Mouse (Mus musculus): ENCODE measurements around the gene Stum. TPM values are rescaled to one million over a fixed set of nuclear protein-coding genes. Genes with fewer than 3 reads are reported as not detected.

Stum gene
- polyA plus RNA-seq, 1 experiment, result 0.28 TPM

- no peak overlapping the region for H3K4me3 ChIP-seq (ENCODE audit: insufficient read depth, low read depth, low read length)
- H3K4me1 ChIP-seq (ENCODE audit: control insufficient read depth, insufficient read depth, insufficient read length, low read length), result peaks cover 52% of the 10 kb centered on the region
- H3K27ac ChIP-seq (replicated peaks; ENCODE audit: low read depth, low read length), result peak overlapping the region; percentile 97
These were observed 74.5 kb downstream of the Stum start for GRCm38 (mm10) chr1:180408832-180409231.

GRCm38 (mm10) chr1:180407727-180408719 is 75.3 kb downstream of the Stum start:
- peak overlapping the region; percentile 97 for H3K27ac ChIP-seq (replicated peaks; ENCODE audit: low read depth, low read length)
- H3K4me1 ChIP-seq (ENCODE audit: control insufficient read depth, insufficient read depth, insufficient read length, low read length), result peaks cover 60% of the 10 kb centered on the region
- H3K4me3 ChIP-seq (ENCODE audit: insufficient read depth, low read depth, low read length), result no peak overlapping the region

- peak overlapping the region; percentile 97 for H3K27ac ChIP-seq (replicated peaks; ENCODE audit: low read depth, low read length)
- peak overlapping the region; percentile 18; the same call in 1 of the 2 replicates for H3K4me3 ChIP-seq (ENCODE audit: insufficient read depth, low read depth, low read length)
- H3K4me1 ChIP-seq (ENCODE audit: control insufficient read depth, insufficient read depth, insufficient read length, low read length), result peaks cover 62% of the 10 kb centered on the region
These were observed 76.1 kb downstream of the Stum start for GRCm38 (mm10) chr1:180407171-180407671.

- Histone ChIP-seq H3K4me1 (ENCODE audit: control insufficient read depth, insufficient read depth, insufficient read length, low read length) (peaks cover 70% of the 10 kb centered on the region), H3K4me3 (ENCODE audit: insufficient read depth, low read depth, low read length) (peak overlapping the region; percentile 2), H3K27ac (replicated peaks; ENCODE audit: low read depth, low read length) (peak overlapping the region; percentile 97)
These were observed 76.8 kb downstream of the Stum start for GRCm38 (mm10) chr1:180406336-180407035.

GRCm38 (mm10) chr1:180405576-180406335 is 77.5 kb downstream of the Stum start:
- H3K4me3 ChIP-seq (ENCODE audit: insufficient read depth, low read depth, low read length), result peak overlapping the region; percentile 2
- peak overlapping the region; percentile 100 for H3K27ac ChIP-seq (replicated peaks; ENCODE audit: low read depth, low read length)
- H3K4me1 ChIP-seq (ENCODE audit: control insufficient read depth, insufficient read depth, insufficient read length, low read length), result peaks cover 74% of the 10 kb centered on the region

GRCm38 (mm10) chr1:180404706-180405105 is 78.6 kb downstream of the Stum start:
- Histone ChIP-seq H3K4me3 (ENCODE audit: insufficient read depth, low read depth, low read length) (peak overlapping the region; percentile 42), H3K4me1 (ENCODE audit: control insufficient read depth, insufficient read depth, insufficient read length, low read length) (peaks cover 73% of the 10 kb centered on the region), H3K27ac (replicated peaks; ENCODE audit: low read depth, low read length) (peak overlapping the region; percentile 100)

GRCm38 (mm10) chr1:180403694-180404606 is 79.4 kb downstream of the Stum start:
- Histone ChIP-seq H3K4me1 (ENCODE audit: control insufficient read depth, insufficient read depth, insufficient read length, low read length) (peaks cover 72% of the 10 kb centered on the region), H3K27ac (replicated peaks; ENCODE audit: low read depth, low read length) (peak overlapping the region; percentile 100), H3K4me3 (ENCODE audit: insufficient read depth, low read depth, low read length) (peak overlapping the region; percentile 42)

- Histone ChIP-seq H3K27ac (replicated peaks; ENCODE audit: low read depth, low read length) (peak overlapping the region; percentile 100), H3K4me3 (ENCODE audit: insufficient read depth, low read depth, low read length) (peak overlapping the region; percentile 42), H3K4me1 (ENCODE audit: control insufficient read depth, insufficient read depth, insufficient read length, low read length) (peaks cover 67% of the 10 kb centered on the region)
These were observed 80.0 kb downstream of the Stum start for GRCm38 (mm10) chr1:180403357-180403693.

GRCm38 (mm10) chr1:180402481-180403081 is 80.7 kb downstream of the Stum start:
- H3K4me3 ChIP-seq (ENCODE audit: insufficient read depth, low read depth, low read length), result peak overlapping the region; percentile 42; the same call in 1 of the 2 replicates
- peak overlapping the region; percentile 100 for H3K27ac ChIP-seq (replicated peaks; ENCODE audit: low read depth, low read length)
- H3K4me1 ChIP-seq (ENCODE audit: control insufficient read depth, insufficient read depth, insufficient read length, low read length), result peaks cover 61% of the 10 kb centered on the region

- Histone ChIP-seq H3K4me3 (ENCODE audit: insufficient read depth, low read depth, low read length) (no peak overlapping the region), H3K27ac (replicated peaks; ENCODE audit: low read depth, low read length) (peak overlapping the region; percentile 100), H3K4me1 (ENCODE audit: control insufficient read depth, insufficient read depth, insufficient read length, low read length) (peaks cover 62% of the 10 kb centered on the region)
These were observed 81.6 kb downstream of the Stum start for GRCm38 (mm10) chr1:180401725-180402124.

- Histone ChIP-seq H3K4me3 (ENCODE audit: insufficient read depth, low read depth, low read length) (no peak overlapping the region), H3K27ac (replicated peaks; ENCODE audit: low read depth, low read length) (peak overlapping the region; percentile 100), H3K4me1 (ENCODE audit: control insufficient read depth, insufficient read depth, insufficient read length, low read length) (peaks cover 66% of the 10 kb centered on the region)
These were observed 82.4 kb downstream of the Stum start for GRCm38 (mm10) chr1:180400691-180401455.

- Histone ChIP-seq H3K27ac (replicated peaks; ENCODE audit: low read depth, low read length) (peak overlapping the region; percentile 99), H3K4me1 (ENCODE audit: control insufficient read depth, insufficient read depth, insufficient read length, low read length) (peaks cover 69% of the 10 kb centered on the region), H3K4me3 (ENCODE audit: insufficient read depth, low read depth, low read length) (no peak overlapping the region)
These were observed 84.9 kb downstream of the Stum start for GRCm38 (mm10) chr1:180398446-180398845.

- peaks cover 69% of the 10 kb centered on the region for H3K4me1 ChIP-seq (ENCODE audit: control insufficient read depth, insufficient read depth, insufficient read length, low read length)
- no peak overlapping the region for H3K4me3 ChIP-seq (ENCODE audit: insufficient read depth, low read depth, low read length)
- H3K27ac ChIP-seq (replicated peaks; ENCODE audit: low read depth, low read length), result peak overlapping the region; percentile 99
These were observed 85.6 kb downstream of the Stum start for GRCm38 (mm10) chr1:180397734-180398133.

Data from brown adipose tissue, adult 24 weeks (tissue).